12 mouse cellular contexts compared by ENCODE assay signal in the genomic region with DNA sequence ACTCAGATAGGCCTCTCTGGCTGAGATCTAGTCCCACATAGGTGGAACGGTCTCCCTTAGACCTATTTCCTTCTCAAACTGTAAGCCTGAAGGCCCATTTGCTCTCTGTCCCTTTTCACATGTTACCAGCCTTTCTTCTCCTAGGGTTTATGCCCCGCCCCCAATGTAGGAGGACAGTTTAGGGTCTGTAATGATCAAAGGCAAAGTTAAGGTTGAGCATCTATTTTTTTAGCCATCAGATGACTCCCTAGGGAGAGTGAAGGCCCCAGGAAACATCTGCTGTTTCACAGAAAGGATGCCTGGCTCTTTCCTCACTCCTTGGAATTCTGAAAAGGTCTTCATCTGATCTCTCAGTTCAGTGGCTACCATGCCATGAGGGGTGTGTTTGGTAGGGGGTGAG.
DNase-seq lines count a peak whose midpoint lies in the region; ATAC-seq and TF ChIP-seq lines count a peak whose summit lies in the region.
"Had no signal": no experiment of that assay in that cellular context is flagged by ENCODE, and none has a peak within 500 bp of the region (broad histone marks: within the 10 kb centered on the region; RNA-seq: fewer than 3 reads in every experiment).

No protein-coding gene starts in this region.

- no peaks in the 10 kb centered on the region for H3K27me3 ChIP-seq in forebrain, postnatal 0 days (ENCODE audit: insufficient read depth, low read length)
- no peaks in the 10 kb centered on the region for H3K27me3 ChIP-seq in forebrain, embryonic 15.5 days
- no peaks in the 10 kb centered on the region for H3K27me3 ChIP-seq in kidney, embryonic 15.5 days
- no peaks in the 10 kb centered on the region for H3K27me3 ChIP-seq in intestine, embryonic 16.5 days (replicated peaks; ENCODE audit: control insufficient read depth, insufficient read depth, low read length)

- H3K36me3 ChIP-seq in forebrain, postnatal 0 days (ENCODE audit: insufficient read depth), result no peaks in the 10 kb centered on the region
- H3K36me3 ChIP-seq in forebrain, embryonic 15.5 days, result no peaks in the 10 kb centered on the region
- H3K36me3 ChIP-seq in kidney, embryonic 15.5 days, result no peaks in the 10 kb centered on the region
- no peaks in the 10 kb centered on the region for H3K36me3 ChIP-seq in intestine, embryonic 16.5 days (ENCODE audit: control insufficient read depth, insufficient read depth, low read length)
- H3K36me3 ChIP-seq: forebrain, embryonic 10.5 days had no signal

- no peak overlapping the region for H3K4me2 ChIP-seq in forebrain, postnatal 0 days (ENCODE audit: low read depth)
- H3K4me2 ChIP-seq in forebrain, embryonic 15.5 days (replicated peaks), result no peak overlapping the region
- H3K4me2 ChIP-seq in kidney, embryonic 15.5 days, result no peak overlapping the region
- no peak overlapping the region for H3K4me2 ChIP-seq in intestine, embryonic 16.5 days (ENCODE audit: low read depth, low read length)

- 90% methylated on average over 2 of the region's 2 CpGs for WGBS in forebrain, postnatal 0 days
- 87% methylated on average over 2 of the region's 2 CpGs for WGBS in forebrain, embryonic 15.5 days
- WGBS in kidney, embryonic 15.5 days, result 64% methylated on average over 2 of the region's 2 CpGs
- 93% methylated on average over 2 of the region's 2 CpGs for WGBS in intestine, embryonic 16.5 days

- H3K27ac ChIP-seq in forebrain, postnatal 0 days (ENCODE audit: low read depth, low read length), result peak overlapping the region; percentile 21; the same call in 1 of the 2 replicates
- no peak overlapping the region for H3K27ac ChIP-seq in forebrain, embryonic 15.5 days (replicated peaks)
- H3K27ac ChIP-seq in kidney, embryonic 15.5 days, result peak overlapping the region; percentile 86
- peak overlapping the region; percentile 85; the same call in 1 of the 2 replicates for H3K27ac ChIP-seq in intestine, embryonic 16.5 days (ENCODE audit: low read length)

- H3K9ac ChIP-seq in forebrain, postnatal 0 days, result no peak overlapping the region
- no peak overlapping the region for H3K9ac ChIP-seq in forebrain, embryonic 15.5 days (replicated peaks)
- H3K9ac ChIP-seq in kidney, embryonic 15.5 days, result no peak overlapping the region
- H3K9ac ChIP-seq in intestine, embryonic 16.5 days (ENCODE audit: low read depth, low read length), result no peak overlapping the region

- no peaks in the 10 kb centered on the region for H3K4me1 ChIP-seq in forebrain, postnatal 0 days (ENCODE audit: insufficient read depth)
- H3K4me1 ChIP-seq in forebrain, embryonic 15.5 days, result peaks cover 3% of the 10 kb centered on the region; the same call in 1 of the 2 replicates
- H3K4me1 ChIP-seq in kidney, embryonic 15.5 days, result peaks cover 11% of the 10 kb centered on the region
- peaks cover 12% of the 10 kb centered on the region for H3K4me1 ChIP-seq in intestine, embryonic 16.5 days (ENCODE audit: control insufficient read depth, insufficient read depth, low read length)

- no peak for ATAC-seq in forebrain, postnatal 0 days
- ATAC-seq in forebrain, embryonic 15.5 days (replicated peaks), result no peak
- ATAC-seq in kidney, embryonic 15.5 days (replicated peaks; ENCODE audit: low FRiP score), result no peak
- no peak for ATAC-seq in intestine, embryonic 16.5 days
- ATAC-seq in erythroid progenitor cell, adult 5-6 weeks (replicated peaks; ENCODE audit: low FRiP score, poor library complexity, severe bottlenecking), result no peak

- DNase-seq in forebrain, postnatal 0 days, result no peak
- DNase-seq in kidney, adult 11 months, result no peak
- peak; percentile 35 for DNase-seq in 3T3-L1 (ENCODE audit: low read depth, low spot score)
- DNase-seq in cerebellum, adult 9-11 months, result no peak
- DNase-seq: B cell, adult 2 months; cerebellum, postnatal 25 days; thymus, adult 2 months had no signal

- no peaks in the 10 kb centered on the region for H3K9me3 ChIP-seq in forebrain, postnatal 0 days (ENCODE audit: low read length)
- no peaks in the 10 kb centered on the region for H3K9me3 ChIP-seq in forebrain, embryonic 15.5 days
- no peaks in the 10 kb centered on the region for H3K9me3 ChIP-seq in kidney, embryonic 15.5 days (replicated peaks)
- no peaks in the 10 kb centered on the region for H3K9me3 ChIP-seq in intestine, embryonic 16.5 days (ENCODE audit: control insufficient read depth, low read length)
- H3K9me3 ChIP-seq: forebrain, embryonic 10.5 days had no signal

- TF ChIP-seq CTCF in forebrain, postnatal 0 days (IDR thresholded peaks at IDR 0.05; ENCODE audit: low read depth), result no peak

- H3K4me3 ChIP-seq in forebrain, postnatal 0 days (ENCODE audit: low read depth, low read length), result no peak overlapping the region
- no peak overlapping the region for H3K4me3 ChIP-seq in forebrain, embryonic 15.5 days
- H3K4me3 ChIP-seq in kidney, embryonic 15.5 days (replicated peaks), result no peak overlapping the region
- H3K4me3 ChIP-seq in intestine, embryonic 16.5 days (ENCODE audit: low read length), result no peak overlapping the region
- H3K4me3 ChIP-seq: forebrain, embryonic 10.5 days had no signal
